Mouse (Mus musculus): Measurements from ENCODE around the gene Coro6.
A peak's percentile ranks its signal among the peaks of the same experiment; 100 is the strongest.

Coro6 gene

DNA sequence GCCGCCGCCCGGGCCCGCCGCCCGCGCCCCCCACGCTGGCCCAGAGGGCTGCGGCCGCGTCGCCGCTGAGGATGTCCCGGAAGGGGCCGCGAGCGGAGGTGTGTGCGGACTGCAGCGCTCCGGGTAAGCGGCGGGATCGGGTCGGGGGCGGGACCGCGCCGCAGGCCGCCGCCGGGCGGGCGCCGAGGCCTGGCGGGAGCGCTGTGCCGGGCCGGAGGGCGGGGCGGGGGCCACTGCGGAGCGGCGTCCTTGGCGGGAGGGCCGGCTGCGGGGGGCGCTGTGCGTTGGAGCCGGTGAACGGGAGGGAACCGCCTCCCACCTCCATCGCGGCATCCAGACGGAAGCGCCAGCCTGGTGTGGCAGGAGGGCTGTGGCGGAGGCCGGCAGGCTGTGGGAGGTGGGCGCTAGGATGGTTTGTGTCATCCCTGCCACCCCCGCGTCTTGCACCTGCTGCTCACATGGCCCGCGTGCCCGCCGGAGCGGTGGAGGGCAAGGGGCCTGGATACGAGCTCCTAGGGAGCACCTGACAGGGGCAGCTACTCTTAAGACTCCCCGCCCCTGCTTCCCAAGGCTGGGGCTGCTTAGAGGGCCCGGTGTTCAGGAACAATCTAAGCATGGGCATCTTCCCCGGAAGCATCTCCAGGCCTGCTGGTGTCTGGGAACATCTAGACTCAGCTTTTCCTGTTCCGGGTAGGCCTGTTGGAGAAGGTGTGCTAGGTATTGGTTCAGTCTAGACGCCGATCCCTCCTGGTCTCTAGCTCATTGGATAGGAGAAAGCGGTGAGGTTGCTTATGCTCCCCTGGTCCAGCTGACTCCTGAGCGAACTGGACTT is 31.5 kb downstream of the Coro6 start, which contains the start of gene Git1:
TSS of gene Git1 (plus strand) at position 51 of the 832 bp plus-strand sequence.
- DNase-seq (ENCODE audit: low spot score in 2 of 2): peak; percentile 67 to 78

DNA sequence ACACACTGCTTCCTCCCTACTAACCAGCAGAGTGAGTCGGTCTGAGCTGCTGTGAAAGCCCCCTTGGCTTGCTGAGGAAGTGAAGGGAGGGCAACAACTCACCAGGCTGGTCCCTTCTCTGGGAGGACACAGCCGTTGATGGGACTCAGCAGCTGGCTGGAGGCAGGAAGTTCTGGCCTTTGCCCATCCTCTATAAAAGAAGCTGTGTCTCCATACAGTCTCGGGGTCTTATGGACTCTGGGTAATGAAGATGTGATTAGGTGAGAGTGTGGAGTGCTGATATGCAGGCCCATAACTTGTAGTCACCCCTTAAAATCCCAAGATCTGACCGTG is 32.1 kb downstream of the Coro6 start:
- no peak for DNase-seq (ENCODE audit: low spot score in 2 of 2)

DNA sequence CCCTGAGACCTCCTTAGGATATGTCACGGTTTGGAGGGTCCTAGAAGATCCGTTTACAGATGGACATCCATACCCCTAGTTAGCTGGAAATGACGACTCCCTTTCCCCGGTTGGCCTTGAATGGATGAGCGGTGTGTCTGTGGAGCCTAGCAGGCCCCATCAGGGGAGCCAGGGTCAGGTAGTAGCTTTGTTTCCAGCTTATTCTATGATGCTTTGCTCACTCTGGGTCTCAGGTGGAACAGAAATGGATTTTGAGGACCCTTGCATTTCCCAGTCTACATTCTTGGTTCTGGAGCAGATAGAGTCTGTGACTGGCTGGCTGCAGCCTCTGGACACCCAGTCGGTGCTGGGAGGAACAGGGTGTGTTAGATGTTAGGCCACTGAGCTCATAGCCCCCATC is 32.6 kb downstream of the Coro6 start:
- no peak for DNase-seq (ENCODE audit: low spot score in 2 of 2)

DNA sequence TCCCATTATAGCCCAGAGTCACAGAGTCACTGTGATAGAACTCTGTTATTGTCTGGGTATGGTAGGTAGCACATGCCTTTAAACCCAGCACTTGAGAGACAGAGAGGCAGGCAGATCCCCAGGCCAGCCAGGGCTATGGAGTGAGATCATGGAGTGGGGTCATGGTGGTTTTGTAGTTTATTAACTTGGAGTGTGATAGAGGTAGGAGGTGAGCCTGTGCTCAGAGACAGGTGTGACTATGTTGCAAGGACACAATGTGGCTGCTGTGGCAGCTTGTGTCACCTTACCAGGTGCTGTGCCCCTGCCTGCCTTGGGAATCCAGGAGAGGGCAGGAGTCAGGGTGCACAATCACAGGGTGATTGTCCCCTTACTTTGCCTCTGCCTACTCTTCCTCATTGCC is 33.3 kb downstream of the Coro6 start:
- DNase-seq (ENCODE audit: low spot score in 2 of 2): no peak

DNA sequence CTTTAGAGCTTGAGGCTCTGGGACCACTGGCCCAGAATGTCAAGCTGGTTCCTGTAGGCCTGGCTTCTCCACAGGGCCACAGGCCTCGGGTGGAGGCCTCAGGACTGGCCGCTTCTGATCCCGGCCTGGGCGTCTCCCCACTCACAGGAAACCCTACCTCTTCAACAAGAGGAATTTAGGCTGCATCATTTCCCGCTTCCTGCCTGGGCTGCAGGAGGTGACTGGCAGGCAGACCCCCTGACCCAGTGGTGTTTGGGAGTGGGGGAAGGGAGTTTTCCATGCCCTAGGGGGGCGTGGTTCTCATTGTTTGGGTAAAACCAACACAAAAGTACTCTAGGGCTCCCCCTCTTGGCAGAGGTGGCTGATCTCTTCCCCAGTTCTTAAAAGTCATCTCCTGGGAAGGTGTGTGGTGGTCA is 35.1 kb downstream of the Coro6 start:
- peak in 1 of 2 experiments; percentile 52 for DNase-seq (ENCODE audit: low spot score in 2 of 2)

DNA sequence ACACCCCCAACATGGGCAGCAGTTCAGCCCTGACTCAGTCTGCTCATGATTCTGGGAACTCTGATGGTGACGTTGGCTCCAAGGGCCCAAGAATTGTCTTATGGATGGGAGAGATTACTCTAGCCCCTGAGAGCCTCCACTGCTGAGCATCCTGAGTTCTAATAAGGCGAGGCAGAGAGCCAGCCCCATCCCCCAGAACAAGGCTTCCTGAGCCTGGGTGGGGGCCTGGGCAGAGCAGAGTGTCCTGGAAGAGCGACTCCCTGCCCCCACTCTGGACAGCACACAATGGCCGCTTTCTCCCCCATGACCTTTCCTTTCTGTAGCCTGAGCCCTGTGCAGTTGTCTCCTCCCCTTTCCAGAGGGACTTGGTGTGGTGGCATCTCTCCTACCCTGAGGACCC is 35.6 kb downstream of the Coro6 start:
- peak in 1 of 2 experiments; percentile 44 for DNase-seq (ENCODE audit: low spot score in 2 of 2)

DNA sequence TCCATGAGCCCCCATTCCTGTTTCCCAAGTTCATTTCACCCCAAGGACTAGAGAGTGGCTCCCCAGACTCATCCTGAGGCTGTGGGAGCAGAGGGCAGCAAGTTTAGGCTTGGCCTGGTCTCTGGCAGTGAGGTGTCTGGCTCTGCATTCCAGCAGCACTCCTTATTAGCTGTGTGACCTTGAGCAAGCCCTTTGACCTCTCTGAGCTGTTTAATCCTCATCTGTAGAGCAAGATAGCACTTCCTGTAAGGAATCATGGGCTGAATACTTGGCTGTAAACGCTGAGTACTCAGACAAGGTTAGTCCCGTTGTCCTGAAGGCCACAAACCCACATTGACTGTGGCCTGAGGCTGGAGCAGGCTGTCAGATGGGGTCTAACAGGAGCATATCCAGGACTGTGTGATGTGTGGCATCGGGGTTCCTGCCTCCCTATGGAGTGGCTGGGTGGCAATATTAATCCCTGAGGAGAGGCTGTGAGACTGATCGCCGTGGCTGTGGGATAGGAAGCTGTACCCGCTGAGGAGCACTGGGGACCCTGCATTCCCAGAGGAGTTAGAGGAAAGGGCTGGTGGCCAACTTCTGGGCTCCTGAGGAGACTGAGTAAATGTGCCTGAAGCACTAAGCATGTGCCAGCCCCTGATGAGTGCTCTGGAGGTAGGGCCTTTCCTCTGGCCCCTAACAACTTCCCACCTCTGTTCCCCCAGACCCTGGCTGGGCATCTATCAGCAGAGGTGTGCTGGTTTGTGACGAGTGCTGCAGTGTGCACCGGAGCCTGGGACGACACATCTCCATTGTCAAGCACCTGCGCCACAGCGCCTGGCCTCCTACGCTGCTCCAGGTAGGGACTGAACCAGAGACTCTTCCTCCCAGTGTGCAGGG is 36.3 kb downstream of the Coro6 start:
- no peak for DNase-seq (ENCODE audit: low spot score in 2 of 2)

DNA sequence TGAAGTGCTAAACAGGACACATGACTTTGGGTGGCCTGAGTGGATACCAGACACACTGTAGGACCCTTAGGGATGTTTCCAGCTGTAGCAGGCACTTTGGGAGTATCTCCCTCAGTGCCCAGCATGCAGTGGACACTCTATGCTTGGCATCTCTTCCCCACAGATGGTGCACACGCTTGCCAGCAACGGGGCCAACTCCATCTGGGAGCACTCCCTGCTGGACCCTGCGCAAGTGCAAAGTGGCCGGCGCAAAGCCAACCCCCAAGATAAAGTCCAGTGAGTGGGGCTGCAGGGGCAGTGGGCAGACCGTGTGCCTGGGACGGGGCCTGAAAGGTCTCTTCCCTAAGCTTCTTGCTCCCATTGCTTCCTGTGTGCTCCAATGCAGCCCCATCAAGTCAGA is 37.1 kb downstream of the Coro6 start:
- peak in 1 of 2 experiments; percentile 58 for DNase-seq (ENCODE audit: low spot score in 2 of 2)

DNA sequence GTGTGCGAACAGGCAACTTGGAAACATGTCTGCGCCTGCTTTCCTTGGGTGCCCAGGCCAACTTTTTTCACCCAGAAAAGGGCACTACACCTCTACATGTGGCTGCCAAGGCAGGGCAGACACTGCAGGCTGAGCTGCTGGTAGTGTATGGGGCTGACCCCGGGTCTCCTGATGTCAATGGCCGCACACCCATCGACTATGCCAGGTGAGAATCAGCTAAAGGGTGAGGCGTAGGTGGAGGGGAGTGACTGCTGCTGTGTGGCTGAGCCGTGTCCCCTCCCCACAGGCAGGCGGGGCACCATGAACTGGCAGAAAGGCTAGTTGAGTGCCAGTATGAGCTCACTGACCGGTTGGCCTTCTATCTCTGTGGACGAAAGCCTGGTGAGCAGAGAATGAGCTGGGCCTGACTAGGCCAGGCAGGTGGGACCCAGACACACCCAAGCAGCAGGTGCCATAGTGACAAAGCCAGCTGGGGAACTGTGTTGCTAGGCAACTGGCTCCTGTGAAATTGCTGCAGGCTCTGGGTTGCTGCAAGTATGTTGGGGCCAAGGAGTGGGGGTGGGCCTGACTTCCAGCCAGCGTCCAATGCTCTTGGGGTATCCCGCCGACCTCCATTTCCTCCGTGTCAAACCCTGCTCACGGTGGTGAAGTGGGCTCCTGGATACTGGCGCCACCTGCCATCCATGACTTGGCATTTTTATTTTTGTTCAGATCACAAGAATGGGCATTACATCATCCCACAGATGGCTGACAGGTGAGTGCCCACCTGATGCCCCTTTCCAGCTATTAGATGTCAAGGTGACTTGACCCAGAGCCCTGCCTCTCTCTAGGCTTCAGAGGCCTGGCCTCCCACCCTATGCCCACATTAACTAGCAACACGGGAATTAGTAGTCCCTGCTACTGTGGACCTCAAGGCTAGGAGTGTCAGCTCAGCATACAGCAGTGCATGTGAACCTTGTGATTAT is 38.4 kb downstream of the Coro6 start:
- DNase-seq (ENCODE audit: low spot score in 2 of 2): peak; percentile 67 to 85

DNA sequence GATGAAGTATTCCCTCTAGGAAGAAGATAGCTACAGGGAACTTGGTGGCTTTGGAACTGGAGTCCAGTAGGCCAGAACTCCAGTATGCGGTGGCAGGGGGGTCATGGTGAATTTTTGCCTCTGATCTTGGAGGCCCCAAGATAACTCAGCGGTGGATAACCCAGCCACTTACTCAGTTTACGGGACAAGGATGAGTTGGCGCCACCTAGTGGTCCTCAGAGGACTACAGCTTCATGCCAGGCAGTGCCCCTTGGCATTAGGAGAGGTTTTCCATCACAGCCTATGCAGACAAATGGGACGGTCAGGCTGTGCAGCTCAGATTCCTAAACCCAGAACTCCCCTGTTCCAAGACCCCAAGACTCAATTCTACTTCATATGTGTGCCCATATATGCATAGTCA is 39.2 kb downstream of the Coro6 start:
- DNase-seq (ENCODE audit: low spot score in 2 of 2): peak; percentile 79 to 84

DNA sequence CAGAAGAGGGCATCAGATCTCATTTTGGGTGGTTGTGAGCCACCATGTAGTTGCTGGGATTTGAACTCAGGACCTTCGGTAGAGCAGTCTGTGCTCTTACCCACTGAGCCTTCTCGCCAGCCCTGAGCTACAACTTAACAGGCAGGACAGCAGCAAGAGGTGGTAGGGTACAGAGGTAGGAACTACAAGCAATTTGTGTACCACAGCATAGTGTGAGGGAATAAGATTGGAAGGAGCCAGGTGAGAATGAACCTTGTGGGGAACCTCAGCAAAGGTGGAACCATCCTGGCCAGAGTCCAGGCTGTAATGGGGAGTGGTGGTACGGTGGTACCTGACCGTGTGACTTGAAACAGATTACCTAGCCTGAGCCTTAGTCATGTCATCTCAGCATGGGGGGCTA is 39.8 kb downstream of the Coro6 start:
- no peak for DNase-seq (ENCODE audit: low spot score in 2 of 2)

DNA sequence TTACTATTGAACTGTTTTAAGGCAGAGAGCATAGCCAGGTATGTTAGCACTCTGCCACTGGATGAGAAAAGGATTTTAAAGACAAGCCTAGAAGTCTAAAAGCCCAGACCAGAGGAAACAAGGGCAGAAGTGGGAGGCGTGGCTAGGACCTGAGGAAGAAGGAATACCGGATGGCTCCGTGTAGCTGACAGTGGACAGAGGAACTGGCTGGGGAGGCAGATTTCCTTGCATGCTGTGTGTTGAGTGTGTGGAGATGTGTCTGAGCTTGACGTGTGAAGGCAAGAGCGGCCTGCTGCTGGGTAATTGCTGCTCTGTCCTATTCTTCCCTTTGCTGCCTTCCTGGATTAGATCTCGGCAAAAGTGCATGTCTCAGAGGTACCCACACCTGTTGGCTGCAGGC is 40.3 kb downstream of the Coro6 start:
- DNase-seq (ENCODE audit: low spot score in 2 of 2): no peak

DNA sequence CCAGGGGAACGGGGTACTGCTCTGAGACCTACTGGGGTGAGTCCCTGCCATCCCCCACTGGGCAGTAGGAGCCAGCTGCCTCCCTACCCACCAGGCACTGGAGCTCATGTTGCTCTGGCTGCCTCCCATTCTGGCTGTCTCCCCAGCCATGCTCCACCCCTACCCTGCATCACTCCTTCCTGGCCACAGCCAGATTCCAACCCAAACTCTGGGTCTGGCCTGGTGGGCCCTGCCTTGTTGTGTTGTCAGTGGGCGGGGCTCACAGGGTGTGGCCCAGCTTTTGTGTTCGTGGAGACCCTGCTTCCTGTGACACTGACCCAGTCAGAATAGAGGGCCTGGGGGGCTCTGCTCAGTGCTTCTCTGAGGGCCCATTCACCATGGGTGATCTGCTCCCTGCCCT is 41.3 kb downstream of the Coro6 start:
- no peak for DNase-seq (ENCODE audit: low spot score in 2 of 2)

DNA sequence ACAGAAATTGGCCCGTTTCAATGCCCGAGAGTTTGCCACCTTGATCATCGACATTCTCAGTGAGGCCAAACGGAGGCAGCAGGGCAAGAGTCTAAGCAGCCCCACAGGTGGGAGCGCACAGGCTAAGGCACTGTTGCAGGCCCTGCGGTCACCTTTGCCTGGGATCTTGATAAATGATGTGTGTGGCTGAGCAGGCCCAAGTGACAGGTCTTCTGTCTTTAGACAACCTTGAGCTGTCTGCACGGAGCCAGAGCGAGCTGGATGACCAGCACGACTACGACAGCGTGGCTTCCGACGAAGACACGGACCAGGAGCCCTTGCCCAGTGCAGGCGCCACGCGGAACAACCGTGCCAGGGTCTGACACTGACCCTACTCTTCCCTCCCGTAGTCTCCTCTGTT is 42.2 kb downstream of the Coro6 start:
- DNase-seq (ENCODE audit: low spot score in 2 of 2): no peak

DNA sequence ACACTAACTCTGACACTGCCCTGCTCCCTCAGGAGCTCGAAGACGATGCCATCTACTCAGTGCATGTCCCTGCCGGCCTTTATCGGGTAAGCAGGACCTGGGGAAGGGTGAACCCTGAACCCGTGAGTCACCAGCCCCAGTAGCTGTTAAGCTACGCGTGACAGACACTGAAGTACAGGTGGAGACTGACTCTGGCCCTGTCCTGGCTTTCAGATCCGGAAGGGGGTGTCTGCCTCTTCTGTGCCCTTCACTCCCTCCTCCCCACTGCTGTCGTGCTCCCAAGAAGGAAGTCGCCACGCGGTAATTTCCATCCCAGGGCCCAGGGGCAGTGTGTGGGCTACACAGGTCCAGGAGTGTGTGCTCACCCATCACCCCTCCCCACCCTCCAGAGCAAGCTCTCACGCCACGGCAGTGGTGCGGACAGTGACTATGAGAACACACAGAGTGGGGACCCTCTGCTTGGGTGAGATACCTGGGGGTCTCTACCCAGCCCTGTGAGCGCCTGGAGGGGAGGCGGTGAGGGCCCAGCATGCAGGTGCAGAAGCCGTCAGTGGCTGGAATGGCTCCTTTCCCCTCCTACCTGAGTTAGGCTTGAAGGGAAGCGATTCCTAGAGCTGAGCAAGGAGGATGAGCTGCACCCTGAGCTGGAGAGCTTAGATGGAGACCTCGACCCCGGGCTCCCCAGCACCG is 43.2 kb downstream of the Coro6 start:
- no peak for DNase-seq (ENCODE audit: low spot score in 2 of 2)

DNA sequence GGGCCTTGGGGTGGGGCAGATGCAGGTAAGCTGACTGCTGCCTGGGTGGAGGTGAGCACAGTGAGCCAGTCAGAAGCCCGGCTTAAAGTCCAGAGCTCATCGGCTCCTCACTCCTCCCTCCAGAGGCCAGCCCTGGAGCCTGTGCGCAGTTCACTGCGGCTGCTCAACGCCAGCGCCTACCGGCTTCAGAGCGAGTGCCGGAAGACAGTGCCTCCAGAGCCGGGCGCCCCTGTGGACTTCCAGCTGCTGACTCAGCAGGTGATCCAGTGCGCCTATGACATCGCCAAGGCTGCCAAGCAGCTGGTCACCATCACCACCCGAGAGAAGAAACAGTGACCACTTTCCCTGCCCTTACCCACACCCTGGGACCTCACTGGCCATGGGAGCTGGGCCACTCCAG is 44.1 kb downstream of the Coro6 start:
- peak; percentile 27 to 30 for DNase-seq (ENCODE audit: low spot score in 2 of 2)

DNA sequence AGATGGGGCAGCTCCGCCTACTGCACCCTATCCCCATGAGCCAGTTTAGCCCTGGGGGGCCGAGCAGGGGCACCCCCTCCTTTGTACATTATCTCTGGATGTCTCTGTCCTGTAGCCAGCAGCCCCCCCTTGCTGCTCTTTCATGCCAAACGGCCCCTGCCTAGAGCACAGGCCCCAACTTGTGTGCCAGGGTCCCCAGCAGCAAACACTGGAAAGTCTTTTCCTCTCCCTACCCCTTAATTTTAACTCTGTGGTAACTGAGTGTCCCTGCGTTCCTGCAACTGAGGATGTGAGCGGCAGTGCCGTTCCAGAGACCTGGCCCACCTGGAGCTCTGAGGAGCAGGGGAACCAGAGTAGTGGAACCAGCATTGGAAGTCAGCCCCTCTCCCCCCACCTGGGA is 44.7 kb downstream of the Coro6 start:
- peak; percentile 18 to 29 for DNase-seq (ENCODE audit: low spot score in 2 of 2)

DNA sequence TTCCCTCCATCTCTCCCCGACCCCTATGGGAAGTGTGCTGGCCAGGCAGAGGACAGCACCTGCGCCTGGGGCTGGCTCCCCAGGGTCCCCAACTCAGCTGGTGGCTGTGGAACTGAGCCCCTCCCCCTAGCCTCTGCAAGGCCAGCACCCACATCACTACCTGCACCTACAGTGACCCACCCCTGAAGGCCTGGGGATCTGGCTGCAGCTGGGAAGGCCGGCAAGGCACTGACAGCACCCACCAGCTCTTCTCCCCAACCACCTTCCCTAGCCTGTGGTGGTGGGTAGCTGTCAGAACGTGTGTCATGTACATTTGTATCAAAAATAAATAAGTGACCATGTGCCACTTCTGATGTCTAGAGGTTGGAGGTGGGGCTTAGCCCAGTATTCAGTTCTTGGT is 45.2 kb downstream of the Coro6 start:
- DNase-seq (ENCODE audit: low spot score in 2 of 2): peak in 1 of 2 experiments; percentile 27

DNA sequence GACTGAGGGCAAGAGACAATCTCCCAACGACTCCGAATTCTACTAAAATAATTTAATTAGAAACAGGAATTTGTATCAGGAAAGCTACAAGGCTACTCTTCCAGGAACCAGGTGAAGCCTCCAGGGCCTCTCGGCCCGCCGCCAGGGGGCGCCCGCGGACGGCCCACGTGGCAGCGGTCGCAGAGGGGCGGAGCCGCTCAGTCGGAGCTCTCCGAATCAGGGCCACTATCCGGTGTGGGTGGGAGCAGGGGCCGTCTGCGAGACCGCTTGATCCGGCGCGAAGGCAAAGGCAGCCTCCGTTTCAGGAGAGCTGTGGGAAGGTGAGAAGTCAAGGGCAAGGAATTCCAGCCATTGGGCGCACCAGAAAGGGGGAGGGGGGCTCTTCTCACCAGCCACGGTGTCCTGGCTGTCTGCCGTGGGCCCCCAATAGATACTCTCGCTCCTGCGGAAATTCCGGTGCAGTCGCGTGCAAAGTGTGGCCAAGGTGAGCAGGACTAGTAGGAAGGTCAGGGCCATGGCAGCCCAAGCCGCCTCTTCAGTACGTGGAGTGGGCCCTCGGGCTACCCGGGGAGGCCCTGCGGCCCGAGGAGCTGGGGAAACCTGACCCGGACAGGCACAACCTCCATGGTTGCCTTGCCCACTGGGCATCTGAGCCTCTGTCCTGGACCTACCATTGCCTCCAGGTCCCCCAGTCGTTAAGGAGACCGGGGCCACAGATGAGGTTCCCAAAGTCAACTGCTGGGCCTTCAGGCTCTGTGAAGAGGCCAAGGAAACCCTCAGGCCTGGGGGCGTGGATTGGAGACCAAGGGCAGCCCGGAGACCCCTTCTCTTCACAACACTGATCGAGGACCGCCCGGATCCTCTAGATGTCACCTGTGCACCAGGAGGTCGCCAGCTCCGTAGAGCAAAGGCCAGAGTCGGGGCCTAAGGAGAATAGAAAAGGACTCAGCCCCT is 46.1 kb downstream of the Coro6 start:
- DNase-seq (ENCODE audit: low spot score in 2 of 2): peak; percentile 86 to 89

DNA sequence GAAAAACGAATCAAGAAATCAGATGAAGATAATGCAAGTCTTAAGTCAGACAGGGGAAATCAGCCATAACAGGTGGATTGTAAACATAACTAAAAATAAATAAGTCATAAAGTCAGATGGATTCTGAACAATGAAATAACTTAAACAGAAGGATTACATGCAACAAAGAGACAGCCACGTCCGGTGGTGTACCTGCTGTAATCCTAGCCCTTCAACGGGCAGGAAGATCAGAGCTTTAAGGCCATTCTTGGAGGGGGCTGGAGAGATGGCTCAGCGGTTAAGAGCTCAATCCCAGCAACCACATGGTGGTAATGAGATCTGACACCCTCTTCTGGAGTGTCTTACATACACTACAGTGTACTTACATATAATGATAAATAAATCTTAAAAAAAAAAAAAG is 49.1 kb downstream of the Coro6 start:
- DNase-seq (ENCODE audit: low spot score in 2 of 2): peak in 1 of 2 experiments; percentile 11
